Mouse (Mus musculus) CD4-positive, CD25-positive, alpha-beta regulatory T cell, adult 9 weeks (primary cell): ENCODE data around the gene Csf2ra. TPM values are rescaled to one million over a fixed set of nuclear protein-coding genes. Genes with fewer than 3 reads are reported as not detected.

ENCODE experiments used
- polyA plus RNA-seq: library from polyadenylated mRNA; unstranded; fragments of 100-300 nt; shearing (Covaris generic); gene quantifications from one replicate; pipeline ENCODE4 v1.2.1, GENCODE M21; 2017

The Csf2ra gene
- polyA plus RNA-seq = 3.1 TPM

DNA sequence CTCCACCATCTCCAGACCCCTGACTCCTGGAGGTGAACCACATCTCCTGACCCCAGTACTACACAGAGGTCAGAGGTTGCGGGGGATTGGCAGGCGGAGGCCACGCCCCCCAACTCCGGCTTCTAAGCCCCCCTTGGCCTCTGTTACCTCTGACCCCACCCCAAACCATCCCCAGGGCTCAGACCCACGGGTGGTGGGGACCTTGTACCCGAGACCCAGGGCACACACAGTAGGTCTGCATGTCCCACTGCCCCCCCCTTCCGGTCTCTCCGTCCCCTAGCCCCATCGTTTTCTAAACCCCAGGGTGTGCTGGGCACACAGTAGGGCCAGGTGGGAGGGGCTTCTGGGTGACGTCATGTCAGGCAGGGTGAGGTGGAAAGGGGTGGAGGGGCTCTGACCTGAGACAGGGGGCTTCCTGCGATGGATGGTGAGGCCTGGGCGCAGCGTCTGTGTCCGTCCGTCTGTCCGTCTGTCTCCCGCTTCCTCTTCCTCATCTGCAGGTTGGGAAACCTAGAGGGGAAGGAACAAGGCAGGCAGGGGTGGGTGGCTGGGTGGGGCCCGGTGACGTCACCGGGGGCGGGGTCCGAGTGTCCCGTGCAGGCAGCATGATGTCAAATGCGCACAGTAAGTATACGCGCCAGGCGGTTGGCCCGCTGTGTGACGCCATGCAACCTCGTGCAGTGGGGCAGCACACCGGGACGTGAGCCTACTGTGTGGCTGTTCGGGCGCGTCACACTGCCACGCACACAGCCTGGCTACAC is at the start of gene Csf2ra:
Gene Csf2ra (minus strand): TSS at position 489 of the 761 bp plus-strand sequence.

DNA sequence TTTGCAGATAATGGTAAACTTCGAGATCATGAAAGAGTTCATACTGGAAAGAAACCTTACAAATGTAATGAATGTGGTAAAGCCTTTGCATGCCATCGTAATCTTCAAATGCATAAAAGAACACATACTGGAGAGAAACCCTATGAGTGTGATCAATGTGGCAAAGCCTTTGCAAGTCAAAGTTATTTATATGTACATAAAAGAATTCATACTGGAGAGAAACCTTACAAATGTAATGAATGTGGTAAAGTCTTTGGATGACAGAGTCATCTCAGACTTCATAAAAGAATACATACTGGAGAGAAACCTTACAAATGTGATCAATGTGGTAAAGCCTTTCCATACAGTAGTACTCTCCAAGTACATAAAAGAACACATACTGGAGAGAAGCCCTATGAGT is 44.6 kb downstream of the Csf2ra start, which contains the start of gene Gm6020:
Gene Gm6020 (plus strand): TSS at position 301 of the 400 bp plus-strand sequence.

DNA sequence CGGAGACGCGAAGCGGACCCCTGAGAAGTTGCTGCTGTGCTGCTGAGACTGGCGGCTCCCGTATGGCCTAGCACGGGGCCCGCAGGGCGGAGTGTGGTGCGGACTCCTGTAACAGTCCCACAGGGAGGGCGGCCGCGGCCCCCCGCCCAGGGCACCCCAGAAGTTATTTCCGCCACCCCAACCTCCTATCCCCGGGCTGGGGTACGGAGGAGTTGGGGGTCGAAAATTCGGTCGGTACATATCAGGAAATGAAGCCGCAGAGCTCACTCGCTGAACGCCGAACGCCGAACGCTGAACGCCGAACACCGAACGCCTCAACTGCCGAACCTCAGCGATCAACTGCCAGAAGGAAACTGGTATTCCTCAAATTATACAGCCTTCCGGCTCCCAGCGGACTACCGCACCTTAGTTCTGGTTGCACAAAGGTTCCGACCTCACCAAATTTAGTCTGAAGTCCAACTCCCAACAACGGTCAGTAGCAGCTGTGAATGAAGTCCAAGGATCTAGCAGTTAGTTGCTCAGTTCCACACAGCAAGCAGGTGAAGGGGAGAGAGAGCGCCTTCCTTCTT is 52.4 kb downstream of the Csf2ra start, which contains the start of gene Gm7102:
Gene Gm7102 (minus strand): TSS at position 554 of the 569 bp plus-strand sequence.

Other genes starting within 250 kb of the Csf2ra start
- gene Zfp950, start 87.6 kb downstream of the Csf2ra start, polyA plus RNA-seq = 67.0 TPM
- not detected for gene Gm7102, start 52.1 kb downstream of the Csf2ra start, polyA plus RNA-seq
- not detected for gene Gm6020, start 44.5 kb downstream of the Csf2ra start, polyA plus RNA-seq
- 2.2 TPM for gene Gm21060, start 68.6 kb upstream of the Csf2ra start, polyA plus RNA-seq